In the genomic region with DNA sequence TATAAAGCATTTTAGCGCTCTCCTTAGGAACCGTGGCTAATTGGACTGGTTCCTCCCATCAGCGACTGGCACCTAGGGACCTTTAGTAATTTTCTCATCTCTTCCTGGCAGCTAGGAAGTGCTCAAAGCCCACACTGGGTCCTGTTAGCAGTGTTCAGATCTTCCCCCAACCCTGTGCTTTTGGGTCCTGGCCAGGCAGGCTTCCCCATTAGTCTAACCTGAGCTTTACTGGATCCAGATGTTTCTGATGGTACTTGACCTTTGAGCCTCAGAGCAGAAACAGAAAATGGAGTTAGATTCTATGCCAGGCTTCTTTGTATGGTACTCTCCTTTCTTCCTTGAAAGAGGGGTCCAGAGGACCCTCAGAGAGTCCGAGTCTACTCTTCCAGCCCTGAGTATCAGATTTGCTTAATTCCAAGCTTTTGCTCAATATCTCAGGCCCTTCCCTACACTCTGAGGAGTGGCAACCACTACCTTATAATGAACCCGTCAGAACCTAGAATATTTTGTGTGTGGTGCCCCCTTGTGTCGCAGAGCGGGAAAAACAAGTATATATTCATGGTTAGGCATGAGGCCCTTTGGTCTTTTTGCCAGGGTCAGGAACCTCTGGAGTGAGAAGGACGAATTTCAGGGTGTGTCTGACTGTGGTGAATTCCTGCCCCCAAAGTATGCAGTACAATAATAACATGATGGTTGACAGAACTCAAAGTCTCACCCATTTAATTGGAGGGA, we compare ENCODE assay signal across 9 mouse cellular contexts. TPM values are rescaled to one million over a fixed set of nuclear protein-coding genes. Genes with fewer than 3 reads are reported as not detected.
DNase-seq lines count a peak whose midpoint lies in the region; ATAC-seq and TF ChIP-seq lines count a peak whose summit lies in the region.
"Had no signal": no experiment of that assay in that cellular context is flagged by ENCODE, and none has a peak within 500 bp of the region (broad histone marks: within the 10 kb centered on the region; RNA-seq: fewer than 3 reads in every experiment).

No protein-coding gene starts in this region.

- H3K36me3 ChIP-seq in liver, embryonic 12.5 days, result no peaks in the 10 kb centered on the region
- peaks cover 17% of the 10 kb centered on the region for H3K36me3 ChIP-seq in midbrain, postnatal 0 days (ENCODE audit: insufficient read depth, low read length)
- H3K36me3 ChIP-seq: midbrain, embryonic 12.5 days had no signal

- H3K4me2 ChIP-seq in liver, embryonic 12.5 days, result no peak overlapping the region
- H3K4me2 ChIP-seq in midbrain, postnatal 0 days (ENCODE audit: low read depth, low read length, poor library complexity, severe bottlenecking), result no peak overlapping the region
- H3K4me2 ChIP-seq: midbrain, embryonic 12.5 days had no signal

- intact Hi-C loops in left cerebral cortex, postnatal 25 days (cut with DNase I), result loop anchor here (1.0 to 2.0 kb wide), 2 partner anchors 36 to 127 kb away; no protein-coding TSS in a partner anchor

- H3K27me3 ChIP-seq in liver, embryonic 12.5 days (replicated peaks), result peaks cover 27% of the 10 kb centered on the region; the same call in 1 of the 2 replicates
- H3K27me3 ChIP-seq in midbrain, postnatal 0 days (ENCODE audit: insufficient read depth, low read length), result no peaks in the 10 kb centered on the region

- DNase-seq in liver, result peak; percentile 51
- peak; percentile 33 for DNase-seq in MEL-GATA-1-ER (ENCODE audit: extremely low read depth, low read depth)
- peak; percentile 73 for DNase-seq in cerebellum, adult 11-12 months
- DNase-seq in forelimb bud, embryonic 11.5 days (ENCODE audit: low read depth, low spot score), result peak; percentile 61
- DNase-seq in left cerebral cortex, postnatal 25 days (ENCODE audit: low spot score in 2 of 2), result peak; percentile 62 to 79
- peak; percentile 64 for DNase-seq in midbrain, postnatal 0 days (ENCODE audit: low spot score)
- DNase-seq in gastrocnemius, postnatal 25 days, result no peak

- no peak overlapping the region for H3K4me3 ChIP-seq in liver, embryonic 12.5 days
- no peak overlapping the region for H3K4me3 ChIP-seq in midbrain, postnatal 0 days (ENCODE audit: low read depth, low read length)
- H3K4me3 ChIP-seq: midbrain, embryonic 12.5 days had no signal

- TF ChIP-seq CTCF in midbrain, postnatal 0 days (IDR thresholded peaks at IDR 0.05), result peak; percentile 79

- 0 out of 2 replicates have a peak, but pooled peaks cover 6% of the 10 kb centered on the region for H3K4me1 ChIP-seq in liver, embryonic 12.5 days
- peaks cover 3% of the 10 kb centered on the region; the same call in 1 of the 2 replicates for H3K4me1 ChIP-seq in midbrain, postnatal 0 days (ENCODE audit: insufficient read depth, low read length)

- ATAC-seq in liver, embryonic 12.5 days, result no peak
- no peak for ATAC-seq in midbrain, postnatal 0 days (ENCODE audit: low FRiP score)

- H3K9ac ChIP-seq in liver, embryonic 12.5 days, result no peak overlapping the region
- no peak overlapping the region for H3K9ac ChIP-seq in midbrain, postnatal 0 days (replicated peaks; ENCODE audit: low read length, poor library complexity, severe bottlenecking)
- H3K9ac ChIP-seq: midbrain, embryonic 12.5 days had no signal

- 21% methylated on average over 8 of the region's 8 CpGs for WGBS in liver, embryonic 12.5 days (ENCODE audit: insufficient replicate concordance)
- WGBS in midbrain, postnatal 0 days, result 26% methylated on average over 8 of the region's 8 CpGs

- H3K9me3 ChIP-seq in liver, embryonic 12.5 days (replicated peaks), result no peaks in the 10 kb centered on the region
- H3K9me3 ChIP-seq in midbrain, postnatal 0 days (ENCODE audit: low read length), result no peaks in the 10 kb centered on the region
- H3K9me3 ChIP-seq: midbrain, embryonic 12.5 days had no signal

- H3K27ac ChIP-seq in liver, embryonic 12.5 days, result no peak overlapping the region
- H3K27ac ChIP-seq in midbrain, postnatal 0 days (ENCODE audit: low read depth, low read length), result no peak overlapping the region
- H3K27ac ChIP-seq: midbrain, embryonic 12.5 days had no signal

RNA-seq across cellular contexts. Expression of a gene that starts 32.9 kb away (rescaled TPM):
- 0.23 and 0.30 TPM in 2 replicates for polyA plus RNA-seq in liver, embryonic 12.5 days (2016; fragmentation: Nextera tagmentation; extraction: Ambion mirVana)
- total RNA-seq in left cerebral cortex, postnatal 25 days (2021), result 100 to 1,000 TPM in 1 of 2 experiments, 10 to 100 TPM in 1; 94.9 to 115 TPM
- total RNA-seq in midbrain, postnatal 0 days (2014; rRNA removed), result 131 and 140 TPM in 2 replicates
- polyA plus RNA-seq in midbrain, postnatal 0 days (2015; fragmentation: Nextera tagmentation; extraction: Ambion mirVana), result 34.6 and 37.1 TPM in 2 replicates
- total RNA-seq in gastrocnemius, postnatal 25 days (2021), result under 1 TPM in 1 of 2 experiments, not detected in 1; 0.03 TPM

RNA-seq across cellular contexts. Expression of a gene that starts 37.3 kb away (rescaled TPM):
- polyA plus RNA-seq in liver, embryonic 12.5 days (2016; fragmentation: Nextera tagmentation; extraction: Ambion mirVana), result 9.8 and 11.7 TPM in 2 replicates
- 10 to 100 TPM; 10.1 to 13.3 TPM for total RNA-seq in left cerebral cortex, postnatal 25 days (2021)
- 11.1 and 13.6 TPM in 2 replicates for total RNA-seq in midbrain, postnatal 0 days (2014; rRNA removed)
- 13.4 and 14.5 TPM in 2 replicates for polyA plus RNA-seq in midbrain, postnatal 0 days (2015; fragmentation: Nextera tagmentation; extraction: Ambion mirVana)
- total RNA-seq in gastrocnemius, postnatal 25 days (2021), result 1 to 10 TPM; 1.5 to 2.2 TPM

RNA-seq across cellular contexts. Expression of a gene that starts 56.2 kb away (rescaled TPM):
- 64.2 and 66.4 TPM in 2 replicates for polyA plus RNA-seq in liver, embryonic 12.5 days (2016; fragmentation: Nextera tagmentation; extraction: Ambion mirVana)
- 10 to 100 TPM; 44.0 to 47.9 TPM for total RNA-seq in left cerebral cortex, postnatal 25 days (2021)
- 85.1 and 87.8 TPM in 2 replicates for total RNA-seq in midbrain, postnatal 0 days (2014; rRNA removed)
- 60.5 and 65.8 TPM in 2 replicates for polyA plus RNA-seq in midbrain, postnatal 0 days (2015; fragmentation: Nextera tagmentation; extraction: Ambion mirVana)
- 10 to 100 TPM; 39.3 to 43.5 TPM for total RNA-seq in gastrocnemius, postnatal 25 days (2021)

Comparison
In these comparisons a context has a peak if more than half of its experiments do, and no peak if none do; other contexts are left out.
1. RNA of a gene that starts 32.9 kb away (total RNA-seq): 131 to 140 TPM in midbrain, postnatal 0 days and 94.9 to 115 TPM in left cerebral cortex, postnatal 25 days; 0.03 TPM in gastrocnemius, postnatal 25 days; every median in the first group is over 10 times any median in the second.